Mouse (Mus musculus) thymus, postnatal 25 days (tissue): ENCODE measurements around the gene Nudt19.
"Not testable (repeated sequence)": the region's sequence is repeated elsewhere in the genome, so short reads cannot be mapped to it uniquely, and the experiment has no call there.

Experiments
- DNase-seq: peaks from one replicate; pipeline ENCODE4 v3.0.0; 2022

Nudt19 gene

DNA sequence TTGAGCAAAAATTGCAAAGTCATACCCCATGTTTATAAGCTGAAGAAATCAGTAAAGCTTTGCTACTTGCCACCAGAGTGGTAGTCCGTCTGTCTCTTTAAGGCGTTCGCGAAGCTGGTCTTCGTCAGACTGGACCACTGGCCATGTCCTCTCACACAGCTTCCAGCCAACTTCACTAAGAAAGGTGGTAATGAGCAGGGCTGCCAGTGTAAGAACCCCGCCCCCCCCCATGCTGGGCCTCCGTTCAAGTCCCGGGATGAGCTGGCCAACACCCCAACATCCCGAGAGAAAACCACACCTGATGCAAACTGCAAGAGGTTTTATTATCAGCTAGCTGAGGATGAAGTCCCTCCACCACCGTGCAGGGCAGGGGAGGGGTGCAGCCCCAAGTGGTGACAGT, 8.8 kb upstream of the Nudt19 start:
- not testable (repeated sequence) for DNase-seq

DNA sequence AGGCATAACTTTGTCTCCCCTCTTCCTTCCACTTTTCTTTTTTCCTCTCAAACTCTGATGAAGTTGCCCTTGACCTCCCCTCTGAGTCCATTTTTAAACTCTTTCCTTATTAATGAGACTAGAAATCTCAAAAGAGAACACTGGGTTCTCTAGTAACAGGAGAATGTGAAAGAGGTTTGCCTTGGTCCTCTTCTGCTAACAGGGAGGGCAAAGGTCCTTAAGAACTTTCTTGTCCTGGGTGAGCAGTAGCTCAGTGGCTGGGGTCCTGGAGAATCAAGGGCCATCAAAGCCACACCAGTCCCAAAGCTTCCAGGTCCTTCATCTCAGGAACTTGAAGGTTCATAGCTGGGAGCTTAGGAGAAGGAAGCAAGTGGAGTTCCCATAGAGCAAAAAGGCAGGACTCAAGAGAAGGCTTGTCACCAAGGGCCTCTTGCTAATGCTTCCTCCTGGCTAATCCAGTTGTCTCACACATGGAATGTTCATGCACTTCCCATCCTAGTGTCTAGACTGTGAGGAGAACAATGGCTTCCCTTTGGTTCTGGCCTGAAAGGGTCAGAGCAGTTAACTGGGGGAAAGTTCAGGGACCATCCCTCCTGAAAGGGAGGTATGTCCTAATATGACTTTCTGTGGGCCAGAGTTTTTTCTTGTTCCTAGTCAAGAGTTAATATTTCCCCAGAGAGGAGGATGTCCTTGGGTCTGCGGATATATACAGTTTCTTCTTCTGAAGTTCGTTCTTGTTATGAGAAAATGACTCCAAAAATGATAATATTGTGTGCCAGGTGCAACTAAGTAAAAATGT, 8.2 kb upstream of the Nudt19 start:
- no peak for DNase-seq

DNA sequence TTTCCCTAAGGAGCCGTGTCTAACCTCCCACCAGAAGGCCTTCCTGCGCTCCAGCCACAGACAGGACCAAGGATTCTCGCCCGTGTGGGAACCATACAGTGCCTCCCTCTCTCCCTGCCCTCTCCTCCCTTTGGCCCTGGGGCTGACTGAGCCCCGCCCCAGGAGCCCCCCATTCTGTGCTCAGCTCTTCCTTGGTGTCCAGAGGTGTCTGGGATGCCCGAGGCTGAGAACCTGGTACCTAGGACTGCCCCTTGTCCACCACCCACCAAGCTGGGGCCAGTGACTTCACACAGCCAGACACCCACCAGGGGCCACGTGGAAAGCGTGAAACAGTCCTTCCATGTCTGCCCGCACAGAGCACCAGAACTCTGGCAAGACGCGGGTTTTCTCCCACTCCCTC, 7.0 kb upstream of the Nudt19 start:
- no peak for DNase-seq

DNA sequence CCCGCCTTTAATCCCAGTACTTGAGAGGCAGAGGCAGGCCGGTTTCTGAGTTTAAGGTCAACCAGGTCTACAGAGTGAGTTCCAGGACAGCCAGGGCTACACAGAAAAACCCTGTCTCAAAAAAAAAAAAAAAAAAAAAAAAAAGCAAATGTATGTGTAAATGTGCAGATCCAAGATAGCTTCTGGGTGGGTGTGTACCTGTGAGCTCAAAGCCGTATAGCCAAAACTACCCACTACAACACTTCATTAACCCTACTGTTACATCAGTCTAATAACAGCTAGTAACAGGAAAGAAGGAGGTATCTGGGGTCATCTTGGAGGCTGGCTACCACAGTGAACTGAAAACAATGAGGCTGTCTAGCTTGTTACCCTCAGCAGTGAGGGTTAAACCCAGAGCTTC, 3.7 kb upstream of the Nudt19 start:
- no peak for DNase-seq

DNA sequence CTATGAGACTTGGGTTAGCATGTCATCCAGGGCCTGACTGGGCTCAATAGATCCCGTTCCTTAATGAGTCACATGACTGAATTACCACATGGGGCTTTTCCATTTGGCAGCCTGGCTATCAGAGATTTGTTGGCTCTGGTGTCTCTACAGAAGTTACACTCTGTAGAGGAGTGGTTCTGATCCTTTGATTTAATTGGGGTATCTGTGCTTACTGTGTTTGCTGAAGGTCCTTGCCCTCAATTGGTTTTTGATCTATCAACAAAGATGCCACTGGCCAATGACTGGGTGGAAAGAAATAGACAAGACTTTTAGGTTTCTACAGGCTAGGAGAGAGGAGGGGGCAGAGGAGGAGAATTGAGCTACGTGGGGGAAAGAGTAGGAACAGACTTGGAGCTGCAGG, 2.6 kb upstream of the Nudt19 start:
- no peak for DNase-seq

DNA sequence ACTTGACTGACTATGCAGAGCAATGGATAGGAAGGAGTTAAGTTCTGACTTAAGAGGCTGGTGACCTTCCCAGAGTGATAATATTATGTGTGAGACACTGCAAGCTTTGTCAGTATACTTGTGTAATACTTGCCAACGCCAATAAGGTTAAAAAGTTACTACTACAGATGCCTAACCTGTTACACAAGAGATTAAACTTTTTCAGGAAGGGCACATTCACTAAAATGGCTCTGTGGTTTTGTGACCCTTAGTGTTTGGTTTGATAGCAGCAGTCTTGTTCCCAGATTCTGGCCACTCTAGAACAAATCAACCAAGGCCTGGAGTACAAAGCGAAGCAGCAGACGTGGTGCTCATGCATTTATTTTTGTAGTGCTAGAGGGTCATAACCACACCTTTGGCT, 1.5 kb upstream of the Nudt19 start:
- DNase-seq = no peak

DNA sequence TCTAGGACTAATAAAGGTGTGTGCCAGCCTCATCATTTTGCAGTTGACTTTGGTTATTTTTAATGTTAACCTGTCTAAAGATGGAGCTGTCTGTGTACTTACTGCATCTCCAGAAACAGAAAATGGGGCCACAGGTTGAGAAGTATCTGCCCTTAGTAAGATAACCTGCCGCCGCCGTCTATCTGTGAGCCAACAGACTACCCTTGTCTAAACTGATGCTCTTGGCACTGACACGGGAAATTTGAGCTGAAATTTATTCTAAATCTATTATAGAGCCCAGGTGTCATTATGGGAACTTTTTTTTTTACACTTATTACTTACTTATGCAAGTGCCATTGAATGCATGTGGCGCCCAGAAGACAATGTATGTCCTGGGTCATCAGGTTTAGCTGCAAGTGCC, 801 bp upstream of the Nudt19 start:
- DNase-seq = no peak

DNA sequence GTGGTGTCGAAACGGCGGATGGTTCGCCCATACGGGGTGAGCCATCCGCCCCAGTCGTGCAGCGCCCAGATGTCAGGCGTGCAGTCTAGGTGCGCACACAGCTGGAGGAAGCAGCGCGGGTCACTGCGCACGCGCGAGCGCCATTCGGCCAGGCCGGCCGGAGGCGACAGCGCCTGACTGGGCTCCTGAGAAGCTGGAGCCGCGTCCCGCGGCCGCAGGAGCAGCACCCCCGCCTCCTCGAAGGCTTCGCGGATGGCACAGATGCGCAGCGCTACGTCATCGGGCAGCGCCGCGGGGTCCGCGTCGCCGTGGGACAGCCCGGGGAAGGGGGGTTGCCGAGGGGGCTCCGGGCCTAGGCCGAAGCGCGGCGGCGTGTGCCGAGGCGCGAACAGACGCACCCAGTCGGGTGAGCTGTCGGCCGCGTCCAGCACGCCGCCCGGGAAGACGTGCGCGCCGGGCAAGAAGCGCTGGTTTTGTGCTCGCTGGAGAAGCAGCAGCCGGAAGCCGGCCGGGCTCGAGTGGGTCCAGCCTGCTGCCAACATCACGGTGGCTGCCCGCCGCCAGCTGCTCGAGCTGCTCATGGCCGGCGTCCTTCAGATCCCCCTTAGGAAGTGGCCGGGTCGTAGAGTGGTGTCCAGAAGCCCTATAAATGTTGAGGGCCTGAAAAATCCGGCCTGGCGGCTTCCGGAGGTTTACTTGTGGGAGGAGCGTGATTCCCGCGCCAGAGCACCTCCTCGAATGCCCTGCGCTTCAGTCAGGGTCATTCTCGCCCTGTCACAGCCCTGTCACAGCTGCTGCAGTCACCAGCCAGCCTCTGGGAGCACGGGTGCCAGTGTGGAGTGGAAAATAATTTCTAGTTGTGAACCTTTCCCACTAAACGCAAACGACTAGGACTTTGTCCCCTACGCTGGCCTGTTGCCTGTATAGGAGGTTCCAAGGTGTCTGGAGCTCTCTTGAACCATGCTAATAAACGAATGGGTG, 590 bp downstream of the Nudt19 start:
- peak; percentile 87 for DNase-seq

DNA sequence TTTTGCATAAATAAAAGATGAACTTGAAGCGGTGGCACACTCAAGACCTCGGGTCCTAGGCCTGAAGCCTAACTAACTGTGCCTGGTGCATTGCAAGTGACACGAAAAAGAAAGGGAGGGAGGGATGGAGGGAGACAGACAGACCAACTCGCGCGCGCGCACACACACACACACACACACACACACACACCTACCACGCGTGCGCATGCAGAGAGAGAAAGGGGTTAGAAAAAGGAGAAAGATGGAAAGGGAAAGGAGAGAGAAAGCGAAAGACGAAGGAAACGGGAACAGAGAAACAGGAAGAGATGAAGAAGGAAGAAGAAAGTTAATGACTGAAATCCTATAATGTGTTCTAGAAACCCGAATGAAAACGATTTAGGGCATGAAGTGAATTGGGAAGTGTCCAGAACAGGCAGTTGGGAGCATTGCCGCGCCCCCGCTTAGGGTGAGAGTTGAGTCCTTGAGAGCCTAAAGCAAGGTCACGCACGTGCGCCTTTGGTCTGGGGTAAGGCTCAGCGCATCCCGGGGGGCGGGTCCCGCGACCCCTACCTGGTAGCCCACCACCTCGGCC, 1.4 kb downstream of the Nudt19 start:
- peak; percentile 28 for DNase-seq

DNA sequence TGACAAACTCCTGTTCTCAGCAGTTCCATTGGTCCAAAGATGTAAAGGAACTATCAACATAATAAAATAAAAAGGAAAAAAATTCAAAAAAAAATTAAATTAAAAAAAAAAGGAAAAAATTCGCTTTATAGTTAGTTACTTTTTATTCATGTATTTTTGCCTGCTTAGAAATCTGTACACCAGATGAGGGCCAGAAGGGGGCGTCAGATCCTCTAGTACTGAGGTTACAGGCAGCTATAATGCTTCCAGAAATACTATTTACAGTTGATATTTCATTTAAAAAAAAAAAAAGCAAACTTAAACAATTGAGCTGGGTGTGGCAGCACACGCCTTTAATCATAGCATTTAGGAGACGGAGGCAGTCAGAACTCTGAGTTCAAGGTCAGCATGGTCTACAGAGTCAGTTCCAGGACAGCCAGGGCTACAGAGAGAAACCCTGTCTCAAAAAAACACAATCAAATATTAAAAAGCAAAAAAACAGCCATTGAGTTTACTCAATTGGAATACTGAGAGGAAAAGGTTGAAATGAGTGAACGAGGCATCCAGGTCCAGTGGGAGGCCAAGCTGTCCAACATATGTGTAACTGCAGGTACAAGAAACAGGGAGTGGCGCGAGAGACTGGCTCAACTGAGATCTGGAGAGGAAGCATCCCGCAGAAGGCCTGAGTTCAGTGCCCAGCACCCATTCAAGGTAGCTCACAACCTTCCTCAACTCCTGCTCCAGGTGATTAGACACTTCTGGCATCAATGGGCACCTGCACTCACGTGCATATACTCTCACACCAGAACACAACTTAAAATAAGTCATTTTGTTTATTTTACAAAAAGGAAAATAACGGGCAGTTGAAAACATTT, 2.1 kb downstream of the Nudt19 start:
- DNase-seq = peak; percentile 43

DNA sequence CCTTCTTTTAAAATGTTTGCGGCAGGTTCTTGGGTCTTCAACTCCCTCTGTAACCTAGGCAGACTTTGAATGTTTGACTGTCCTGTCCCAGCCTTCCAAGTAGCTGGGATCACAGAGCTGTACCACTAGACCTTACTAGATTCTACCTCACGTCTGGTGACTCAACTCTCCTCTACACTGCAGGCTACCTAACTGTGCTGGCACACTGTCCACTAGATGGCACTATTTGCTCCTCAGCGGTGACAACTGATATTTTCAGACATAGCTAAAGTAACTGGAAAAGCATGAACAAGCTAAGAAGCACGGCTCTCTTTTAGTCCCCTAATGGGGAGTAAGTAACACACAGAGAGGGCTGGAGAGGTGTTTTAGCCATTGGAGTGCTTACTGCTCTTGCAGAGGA, 10.2 kb downstream of the Nudt19 start:
- peak; percentile 57 for DNase-seq

DNA sequence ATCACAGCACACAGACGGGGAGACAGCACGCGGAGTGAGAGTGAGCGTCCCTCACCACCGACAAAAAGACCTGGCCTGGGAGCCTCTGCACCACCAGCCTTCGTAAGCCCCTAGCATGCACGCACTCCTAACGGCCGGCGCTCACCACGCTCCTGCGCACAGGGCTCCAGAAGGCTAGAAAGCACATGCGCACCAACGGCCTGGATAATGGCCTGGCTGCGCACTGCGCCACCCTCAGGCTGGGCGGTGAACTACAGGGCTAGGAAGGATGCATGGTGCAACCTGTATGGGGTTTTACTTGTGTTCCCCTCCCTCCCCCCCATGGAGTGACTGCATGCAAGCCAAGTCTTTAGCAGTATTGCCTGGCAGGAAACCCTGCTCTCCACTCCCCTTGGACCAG, 18.5 kb downstream of the Nudt19 start, which contains the start of gene Tdrd12:
Tdrd12 (minus strand) TSS at position 184 of the 400 bp plus-strand sequence.
- DNase-seq = peak; percentile 5

DNA sequence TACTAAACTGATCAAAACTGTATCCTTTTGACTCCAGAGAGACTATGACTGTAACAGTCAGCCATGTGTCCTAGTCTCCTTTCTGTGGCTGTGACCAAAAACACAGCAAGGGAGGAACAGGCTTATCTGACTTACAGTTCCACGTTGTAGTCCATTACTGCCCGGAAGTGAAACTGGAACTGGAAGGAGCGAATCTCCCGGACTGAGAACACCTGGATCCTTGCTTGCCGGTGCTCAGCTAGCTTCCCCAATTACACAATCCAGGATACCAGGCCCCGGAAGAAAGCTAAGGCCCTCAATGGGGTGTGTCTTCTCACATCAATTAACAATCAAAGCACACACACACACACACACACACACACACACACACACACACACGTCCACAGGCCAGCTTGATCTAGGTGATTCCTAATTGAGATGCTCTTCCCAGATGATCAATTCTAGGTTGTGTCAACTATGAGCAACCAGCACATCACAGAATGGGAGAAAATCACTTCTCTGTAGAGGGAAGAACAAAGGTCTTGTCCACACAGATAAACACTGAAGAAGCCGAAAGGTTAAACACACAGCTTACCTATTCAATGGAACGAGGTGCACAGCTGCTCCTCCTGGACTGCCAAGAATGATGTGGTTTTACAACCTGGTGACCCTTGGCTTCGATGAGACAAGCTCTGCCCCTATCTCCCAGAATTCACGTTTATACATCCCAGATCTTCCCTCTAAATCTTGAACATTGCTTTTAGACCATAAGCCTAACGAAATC, 20.2 kb downstream of the Nudt19 start:
- no peak for DNase-seq

DNA sequence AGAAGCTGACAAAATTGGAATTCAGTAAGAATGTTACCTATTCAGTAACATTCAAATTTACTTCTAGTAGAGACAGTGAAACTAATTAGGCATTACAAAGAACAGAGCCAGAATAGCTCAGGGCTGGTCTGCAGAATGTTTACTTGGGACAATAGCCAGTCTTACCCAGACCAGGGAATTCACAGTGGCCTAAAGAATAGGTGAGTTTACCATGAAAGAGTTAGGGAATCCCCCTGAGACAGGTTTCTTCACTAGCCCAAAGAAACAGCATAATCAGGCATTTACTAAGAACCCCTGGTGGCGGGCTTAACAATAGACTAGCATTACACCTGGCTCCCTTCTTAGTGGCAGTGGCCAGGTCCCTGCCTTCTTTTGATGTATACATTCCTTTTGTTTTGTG, 25.6 kb downstream of the Nudt19 start:
- not testable (repeated sequence) for DNase-seq

DNA sequence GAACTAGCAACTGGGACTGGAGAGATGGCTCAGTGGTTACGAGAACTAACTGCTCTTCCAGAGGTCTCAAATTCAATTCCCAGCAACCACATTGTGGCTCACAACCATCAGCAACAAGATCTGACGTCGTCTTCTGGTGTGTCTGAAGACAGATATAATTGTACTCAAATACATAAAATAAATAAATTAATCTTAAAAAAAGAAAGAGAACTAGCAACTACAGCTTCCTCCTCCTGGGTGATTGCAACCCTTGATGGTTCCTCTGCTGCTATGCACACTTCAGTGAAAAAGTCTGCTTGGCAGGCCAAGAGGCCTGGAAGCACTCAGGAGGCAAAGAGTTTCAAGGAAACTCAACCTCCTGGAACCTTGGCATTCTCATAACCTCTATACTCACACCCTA, 26.1 kb downstream of the Nudt19 start:
- no peak for DNase-seq

DNA sequence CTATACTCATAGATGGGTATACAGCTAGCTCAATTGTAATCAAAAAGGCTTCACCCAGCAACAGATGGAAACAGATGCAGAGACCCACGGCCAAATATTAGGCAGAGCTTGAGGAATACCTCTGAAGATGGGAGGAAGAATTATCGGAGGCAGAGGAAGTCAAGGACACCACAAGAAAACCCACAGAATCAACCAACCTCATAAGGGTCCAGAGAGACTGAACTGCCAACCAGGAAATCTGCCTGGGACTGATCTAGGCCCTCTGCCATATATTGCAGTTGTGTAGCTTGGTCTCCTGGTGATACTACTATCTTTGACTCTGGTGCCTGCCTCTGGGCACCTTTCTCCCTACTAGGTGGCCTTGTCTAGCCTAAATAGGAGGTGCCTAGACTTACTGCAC, 29.3 kb downstream of the Nudt19 start:
- DNase-seq = no peak

DNA sequence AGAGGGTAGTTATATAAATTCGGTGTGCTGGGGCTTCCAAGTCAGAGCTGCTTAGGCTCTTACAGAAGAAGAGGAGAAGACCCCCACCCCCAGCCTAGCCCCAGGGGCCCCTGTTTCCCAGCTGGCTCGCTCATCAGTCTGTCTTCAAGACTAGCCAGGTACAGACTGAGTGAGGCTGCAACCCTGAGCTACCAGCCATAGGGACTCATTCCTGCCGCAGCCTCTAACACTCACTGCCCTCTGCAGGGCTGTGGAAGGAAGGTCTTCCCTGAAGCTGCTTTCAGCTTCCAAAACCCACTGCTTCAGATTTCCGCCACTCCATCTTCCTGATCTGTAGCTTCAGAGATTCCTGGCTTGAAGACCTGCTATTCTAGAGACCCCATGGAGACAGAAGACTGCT, 54.1 kb downstream of the Nudt19 start:
- DNase-seq = no peak

DNA sequence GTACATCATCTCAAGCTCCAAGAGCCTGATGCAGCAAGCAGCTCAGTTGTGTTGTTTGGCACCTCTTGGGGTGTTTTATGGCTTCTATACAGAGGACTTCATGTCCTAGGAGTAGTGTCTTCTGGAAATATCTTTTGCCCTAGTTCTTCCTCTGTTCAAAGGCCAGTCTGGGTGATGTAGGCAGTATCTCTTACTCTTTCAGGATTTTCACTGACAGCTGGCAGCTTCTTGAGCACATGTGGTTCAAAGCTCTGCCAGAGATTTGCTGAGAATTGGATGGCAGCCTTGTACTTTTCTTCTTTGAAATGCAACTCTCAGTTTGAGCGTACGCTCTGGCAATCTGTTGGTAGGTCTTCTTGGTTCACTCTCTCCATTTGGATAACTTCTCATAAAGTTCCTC, 58.6 kb downstream of the Nudt19 start:
- no peak for DNase-seq
